Mouse (Mus musculus) megakaryocyte, embryonic 14.5 days (primary cell): ENCODE results near the gene Ccdc174. TPM values are rescaled to one million over a fixed set of nuclear protein-coding genes. Genes with fewer than 3 reads are reported as not detected.
A peak's percentile ranks its signal among the peaks of the same experiment; 100 is the strongest.

Source experiments
- H3K27me3 ChIP-seq: replicated peaks from 2 replicates; pipeline ENCODE3; 2012; ENCODE audit warnings: inconsistent platforms
- H3K36me3 ChIP-seq: replicated peaks from 2 replicates; pipeline ENCODE3; 2012; ENCODE audit warnings: low read length, inconsistent platforms, mixed read lengths
- H3K4me1 ChIP-seq: 2 replicates; pipeline ENCODE4 v1.6.1; 2012; ENCODE audit warnings: inconsistent platforms
- H3K4me3 ChIP-seq: replicated peaks from 2 replicates; pipeline ENCODE3; 2012; ENCODE audit warnings: moderate library complexity, mild to moderate bottlenecking, inconsistent platforms
- H3K9me3 ChIP-seq: 2 replicates; pipeline ENCODE4 v1.6.1; 2012; ENCODE audit warnings: inconsistent platforms
- FLI1 ChIP-seq: IDR thresholded peaks from 2 replicates; pipeline ENCODE4 v1.6.1; 2012; ENCODE audit warnings: low read length, inconsistent platforms, mixed read lengths
- GATA1 ChIP-seq: IDR thresholded peaks from 3 replicates; pipeline ENCODE4 v1.6.1; 2012; ENCODE audit warnings: mixed read lengths, low read length, inconsistent platforms, borderline replicate concordance
- polyA plus RNA-seq: library from polyadenylated mRNA; stranded (reverse); fragments of >175 nt; gene quantifications from 2 replicates; pipeline ENCODE4 v1.2.3, GENCODE M21; 2012; ENCODE audit warnings: low replicate concordance; ENCODE audit not compliant: insufficient read depth

The Ccdc174 gene
- polyA plus RNA-seq, 1 experiment = 6.0 TPM

DNA sequence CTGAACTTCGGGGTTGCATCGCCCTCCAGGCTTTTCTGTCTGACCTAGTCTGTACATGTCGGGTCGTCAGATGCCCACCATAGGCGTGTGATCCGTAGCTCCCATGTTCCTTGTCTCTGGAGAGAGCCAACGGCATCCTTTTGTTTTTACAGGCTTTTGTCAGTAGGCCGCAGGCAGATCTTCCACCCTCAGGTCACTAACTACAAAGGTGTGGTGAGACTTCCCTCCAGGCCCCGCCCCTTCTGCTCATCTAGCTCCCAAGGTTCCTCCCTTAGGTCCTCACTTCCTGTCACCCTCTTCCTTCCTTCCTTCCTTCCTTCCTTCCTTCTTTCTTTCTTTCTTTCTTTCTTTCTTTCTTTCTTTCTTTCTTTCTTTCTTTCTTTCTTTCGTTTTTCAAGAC, 36.2 kb downstream of the Ccdc174 start:
- no peaks in the 10 kb centered on the region for H3K9me3 ChIP-seq
- H3K4me3 ChIP-seq = no peak overlapping the region
- TF ChIP-seq GATA1 = no peak
- TF ChIP-seq FLI1 = no peak
- H3K27me3 ChIP-seq = peaks cover 22% of the 10 kb centered on the region
- no peaks in the 10 kb centered on the region for H3K36me3 ChIP-seq
- H3K4me1 ChIP-seq = peaks cover 31% of the 10 kb centered on the region

- peaks cover 37% of the 10 kb centered on the region for H3K27me3 ChIP-seq
- H3K9me3 ChIP-seq = no peaks in the 10 kb centered on the region
- H3K4me1 ChIP-seq = peaks cover 35% of the 10 kb centered on the region
- no peak for TF ChIP-seq GATA1
- no peak for TF ChIP-seq FLI1
- no peaks in the 10 kb centered on the region for H3K36me3 ChIP-seq
- peak overlapping the region; percentile 59 for H3K4me3 ChIP-seq
Measured at GRCm38 (mm10) chr6:91917286-91917685, 39.4 kb downstream of the Ccdc174 start.

GRCm38 (mm10) chr6:91917716-91918115, 39.9 kb downstream of the Ccdc174 start:
- no peaks in the 10 kb centered on the region for H3K9me3 ChIP-seq
- no peak for TF ChIP-seq GATA1
- no peak for TF ChIP-seq FLI1
- H3K4me1 ChIP-seq = peaks cover 35% of the 10 kb centered on the region
- H3K27me3 ChIP-seq = peaks cover 40% of the 10 kb centered on the region
- H3K36me3 ChIP-seq = no peaks in the 10 kb centered on the region
- peak overlapping the region; percentile 59 for H3K4me3 ChIP-seq

- no peak overlapping the region for H3K4me3 ChIP-seq
- TF ChIP-seq FLI1 (no peak), GATA1 (no peak)
- H3K27me3 ChIP-seq = peaks cover 49% of the 10 kb centered on the region
- no peaks in the 10 kb centered on the region for H3K9me3 ChIP-seq
- no peaks in the 10 kb centered on the region for H3K36me3 ChIP-seq
- H3K4me1 ChIP-seq = peaks cover 8% of the 10 kb centered on the region
Measured at GRCm38 (mm10) chr6:91931231-91931630, 53.4 kb downstream of the Ccdc174 start.

- TF ChIP-seq GATA1 (no peak), FLI1 (no peak)
- Histone ChIP-seq H3K4me3 (no peak overlapping the region), H3K9me3 (no peaks in the 10 kb centered on the region)
Measured at GRCm38 (mm10) chr6:91938491-91938890, 60.6 kb downstream of the Ccdc174 start.

DNA sequence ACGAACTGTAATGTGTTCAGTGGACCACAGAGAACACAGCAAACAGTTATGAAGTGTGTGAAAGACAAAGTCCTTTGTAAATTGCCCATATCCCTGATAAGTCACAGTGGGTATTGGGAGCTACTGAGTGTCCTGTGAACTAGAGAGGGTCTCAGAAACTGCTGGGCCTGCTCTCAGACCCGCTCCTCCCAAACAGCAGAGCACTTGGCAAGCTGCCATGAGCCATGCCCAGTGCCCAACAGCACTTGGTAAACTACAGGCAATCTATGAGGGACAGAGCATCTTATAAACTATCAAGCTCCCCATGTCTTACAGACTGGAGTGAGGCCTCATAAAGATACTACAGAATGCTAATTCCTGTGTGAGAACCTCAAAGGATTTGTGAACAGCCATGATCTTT, 70.6 kb downstream of the Ccdc174 start:
- Histone ChIP-seq H3K4me3 (no peak overlapping the region), H3K4me1 (no peaks in the 10 kb centered on the region), H3K36me3 (no peaks in the 10 kb centered on the region), H3K27me3 (peaks cover 66% of the 10 kb centered on the region), H3K9me3 (no peaks in the 10 kb centered on the region)
- TF ChIP-seq FLI1 = no peak

More at GRCm38 (mm10) chr6:91938491-91938890, 60.6 kb downstream of the Ccdc174 start:
- H3K4me1 ChIP-seq = peaks cover 3% of the 10 kb centered on the region; the same call in 1 of the 2 replicates
- H3K27me3 ChIP-seq = peaks cover 47% of the 10 kb centered on the region
- no peaks in the 10 kb centered on the region for H3K36me3 ChIP-seq

Other genes starting within 250 kb of the Ccdc174 start
- 20.6 and 27.7 TPM in 2 replicates for gene Slc6a6, start 194.0 kb upstream of the Ccdc174 start, polyA plus RNA-seq
- not detected in 2 replicates for gene Grip2, start 50.8 kb upstream of the Ccdc174 start, polyA plus RNA-seq
- 0.03 and 2.0 TPM in 2 replicates for gene 4930590J08Rik, start 24.8 kb downstream of the Ccdc174 start, polyA plus RNA-seq
- 0.08 and 0.28 TPM in 2 replicates for gene Fgd5, start 100.8 kb downstream of the Ccdc174 start, polyA plus RNA-seq
- 0.64 and 1.1 TPM in 2 replicates for gene Nr2c2, start 213.3 kb downstream of the Ccdc174 start, polyA plus RNA-seq